Mouse (Mus musculus) kidney, embryonic 15.5 days (tissue): Measurements from ENCODE around the gene Eif3i. TPM values are rescaled to one million over a fixed set of nuclear protein-coding genes. Genes with fewer than 3 reads are reported as not detected.
"Not testable (repeated sequence)": the region's sequence is repeated elsewhere in the genome, so short reads cannot be mapped to it uniquely, and the experiment has no call there.

ENCODE experiments used
- ATAC-seq: fragments of 200-750 bp; cut with Nextera tagmentation; replicated peaks from 2 replicates; pipeline ENCODE4 v1.8.0; 2017; ENCODE audit warnings: moderate TSS enrichment; ENCODE audit not compliant: low FRiP score
- H3K27ac ChIP-seq: fragments of 300-500 bp; sonication (generic); 2 replicates; pipeline ENCODE4 v1.5.1; 2015; ENCODE audit warnings: mild to moderate bottlenecking, inconsistent platforms
- H3K27me3 ChIP-seq: fragments of 300-500 bp; sonication (generic); 2 replicates; pipeline ENCODE4 v1.6.1; 2015; ENCODE audit warnings: inconsistent platforms
- H3K36me3 ChIP-seq: fragments of 300-500 bp; sonication (generic); 2 replicates; pipeline ENCODE4 v1.6.1; 2015; ENCODE audit warnings: inconsistent platforms
- H3K4me1 ChIP-seq: fragments of 300-500 bp; sonication (generic); 2 replicates; pipeline ENCODE4 v1.6.1; 2015; ENCODE audit warnings: inconsistent platforms
- H3K4me2 ChIP-seq: fragments of 300-500 bp; sonication (generic); 2 replicates; pipeline ENCODE4 v1.6.1; 2015; ENCODE audit warnings: moderate library complexity, mild to moderate bottlenecking, inconsistent platforms
- H3K4me3 ChIP-seq: fragments of 300-500 bp; sonication (generic); replicated peaks from 2 replicates; pipeline ENCODE4 v1.5.1; 2015; ENCODE audit warnings: mild to moderate bottlenecking, inconsistent platforms
- H3K9ac ChIP-seq: fragments of 300-500 bp; sonication (generic); 2 replicates; pipeline ENCODE4 v1.6.1; 2015; ENCODE audit warnings: mild to moderate bottlenecking, inconsistent platforms
- H3K9me3 ChIP-seq: fragments of 300-500 bp; sonication (generic); replicated peaks from 2 replicates; pipeline ENCODE4 v1.6.1; 2016; ENCODE audit warnings: inconsistent platforms
- WGBS: fragments of 180-500 bp; shearing (Covaris S2); methylation state at CpG from one replicate; pipeline ENCODE4 v1.1.7; 2015; ENCODE audit warnings: mixed read lengths; 5-methylcytosine and 5-hydroxymethylcytosine counted together
- polyA plus RNA-seq: library from polyadenylated mRNA; unstranded; fragments of >200 nt; fragmentation: Nextera tagmentation; extraction: Ambion mirVana; gene quantifications from 2 replicates; pipeline ENCODE4 v1.2.1, GENCODE M21; 2015

The Eif3i gene
- polyA plus RNA-seq, 1 experiment from 2014 or later: 287 TPM

GRCm38 (mm10) chr4:129570028-129570427 lies 30.4 kb downstream of the Eif3i start:
- 82% methylated on average over 6 of the region's 6 CpGs for WGBS
- Histone ChIP-seq H3K27ac (no peak overlapping the region), H3K4me1 (peaks cover 2% of the 10 kb centered on the region), H3K36me3 (no peaks in the 10 kb centered on the region), H3K27me3 (no peaks in the 10 kb centered on the region), H3K4me3 (no peak overlapping the region), H3K9ac (no peak overlapping the region), H3K9me3 (no peaks in the 10 kb centered on the region), H3K4me2 (no peak overlapping the region)
- no peak for ATAC-seq

GRCm38 (mm10) chr4:129568366-129568765 lies 32.1 kb downstream of the Eif3i start:
- Histone ChIP-seq H3K4me2 (no peak overlapping the region), H3K36me3 (no peaks in the 10 kb centered on the region), H3K27ac (no peak overlapping the region), H3K9ac (no peak overlapping the region), H3K4me1 (peaks cover 9% of the 10 kb centered on the region), H3K4me3 (no peak overlapping the region), H3K9me3 (no peaks in the 10 kb centered on the region), H3K27me3 (no peaks in the 10 kb centered on the region)
- no peak for ATAC-seq
- WGBS: 90% methylated on average over 7 of the region's 7 CpGs

GRCm38 (mm10) chr4:129565139-129565538 lies 35.3 kb downstream of the Eif3i start:
- H3K9me3 ChIP-seq: no peaks in the 10 kb centered on the region
- H3K4me2 ChIP-seq: no peak overlapping the region
- H3K4me1 ChIP-seq: peaks cover 11% of the 10 kb centered on the region
- H3K27me3 ChIP-seq: no peaks in the 10 kb centered on the region
- H3K9ac ChIP-seq: no peak overlapping the region
- WGBS: 86% methylated on average over 6 of the region's 6 CpGs
- H3K27ac ChIP-seq: no peak overlapping the region
- H3K4me3 ChIP-seq: no peak overlapping the region
- no peak for ATAC-seq
- H3K36me3 ChIP-seq: no peaks in the 10 kb centered on the region

- WGBS: 11% methylated on average over 8 of the region's 8 CpGs
- peak; percentile 83 for ATAC-seq
- Histone ChIP-seq H3K36me3 (no peaks in the 10 kb centered on the region), H3K9me3 (no peaks in the 10 kb centered on the region), H3K4me2 (no peak overlapping the region), H3K4me1 (peaks cover 11% of the 10 kb centered on the region), H3K27ac (peak overlapping the region; percentile 42; the same call in 1 of the 2 replicates), H3K9ac (no peak overlapping the region), H3K4me3 (no peak overlapping the region), H3K27me3 (no peaks in the 10 kb centered on the region)
Observed at GRCm38 (mm10) chr4:129563718-129564117, 36.7 kb downstream of the Eif3i start.

- Histone ChIP-seq H3K9me3 (no peaks in the 10 kb centered on the region), H3K4me2 (no peak overlapping the region), H3K4me3 (no peak overlapping the region), H3K27ac (no peak overlapping the region), H3K36me3 (no peaks in the 10 kb centered on the region), H3K4me1 (peaks cover 30% of the 10 kb centered on the region), H3K27me3 (no peaks in the 10 kb centered on the region), H3K9ac (no peak overlapping the region)
- no peak for ATAC-seq
- WGBS: 83% methylated on average over 5 of the region's 5 CpGs
Observed at GRCm38 (mm10) chr4:129561184-129561583, 39.3 kb downstream of the Eif3i start.

- Histone ChIP-seq H3K4me3 (no peak overlapping the region), H3K4me1 (peaks cover 33% of the 10 kb centered on the region), H3K27me3 (no peaks in the 10 kb centered on the region), H3K27ac (no peak overlapping the region), H3K9ac (no peak overlapping the region), H3K36me3 (no peaks in the 10 kb centered on the region), H3K4me2 (no peak overlapping the region), H3K9me3 (no peaks in the 10 kb centered on the region)
- 82% methylated on average over 12 of the region's 12 CpGs for WGBS
- no peak for ATAC-seq
Observed at GRCm38 (mm10) chr4:129558321-129558955, 42.0 kb downstream of the Eif3i start.

GRCm38 (mm10) chr4:129557256-129557808 lies 43.1 kb downstream of the Eif3i start:
- Histone ChIP-seq H3K27me3 (no peaks in the 10 kb centered on the region), H3K9ac (peak overlapping the region; percentile 57; the same call in 1 of the 2 replicates), H3K4me2 (peak overlapping the region; percentile 73; the same call in 1 of the 2 replicates), H3K27ac (peak overlapping the region; percentile 86), H3K4me3 (no peak overlapping the region; the same call in 1 of the 2 replicates), H3K36me3 (no peaks in the 10 kb centered on the region), H3K4me1 (peaks cover 30% of the 10 kb centered on the region), H3K9me3 (no peaks in the 10 kb centered on the region)
- ATAC-seq: 0 out of 2 replicates have a peak, but pooled peaks have one; percentile 9
- 48% methylated on average over 9 of the region's 9 CpGs for WGBS

- Histone ChIP-seq H3K4me2 (peak overlapping the region; percentile 73), H3K27me3 (no peaks in the 10 kb centered on the region), H3K36me3 (no peaks in the 10 kb centered on the region), H3K4me3 (peak overlapping the region; percentile 59), H3K27ac (peak overlapping the region; percentile 86), H3K9ac (peak overlapping the region; percentile 57), H3K9me3 (no peaks in the 10 kb centered on the region), H3K4me1 (peaks cover 30% of the 10 kb centered on the region)
- ATAC-seq: peak; percentile 75
- 9% methylated on average over 33 of the region's 33 CpGs for WGBS
Observed at GRCm38 (mm10) chr4:129556532-129557223, 43.8 kb downstream of the Eif3i start.

- Histone ChIP-seq H3K4me3 (peak overlapping the region; percentile 59), H3K36me3 (no peaks in the 10 kb centered on the region), H3K4me2 (peak overlapping the region; percentile 73), H3K27ac (peak overlapping the region; percentile 86), H3K27me3 (no peaks in the 10 kb centered on the region), H3K9me3 (no peaks in the 10 kb centered on the region), H3K4me1 (peaks cover 30% of the 10 kb centered on the region), H3K9ac (peak overlapping the region; percentile 57)
- 0% methylated on average over 24 of the region's 24 CpGs for WGBS
- ATAC-seq: peak; percentile 66
Observed at GRCm38 (mm10) chr4:129555862-129556531, 44.5 kb downstream of the Eif3i start.

- Histone ChIP-seq H3K9ac (peak overlapping the region; percentile 57), H3K4me1 (peaks cover 30% of the 10 kb centered on the region), H3K9me3 (no peaks in the 10 kb centered on the region), H3K27ac (peak overlapping the region; percentile 86), H3K4me2 (peak overlapping the region; percentile 73), H3K4me3 (peak overlapping the region; percentile 59), H3K36me3 (no peaks in the 10 kb centered on the region), H3K27me3 (no peaks in the 10 kb centered on the region)
- ATAC-seq: peak; percentile 52
- WGBS: 2% methylated on average over 16 of the region's 16 CpGs
Observed at GRCm38 (mm10) chr4:129555421-129555861, 45.0 kb downstream of the Eif3i start.

- not testable (repeated sequence) for H3K36me3 ChIP-seq, H3K4me2 ChIP-seq, H3K27me3 ChIP-seq, H3K9ac ChIP-seq, H3K27ac ChIP-seq, H3K9me3 ChIP-seq, H3K4me3 ChIP-seq, ATAC-seq
- 91% methylated on average over 6 of the region's 6 CpGs for WGBS
- H3K4me1 ChIP-seq: peaks cover 33% of the 10 kb centered on the region
Observed at GRCm38 (mm10) chr4:129554512-129554911, 45.9 kb downstream of the Eif3i start.

- Histone ChIP-seq H3K4me1 (peaks cover 7% of the 10 kb centered on the region), H3K9me3 (no peaks in the 10 kb centered on the region), H3K4me2 (no peak overlapping the region), H3K4me3 (no peak overlapping the region), H3K9ac (no peak overlapping the region), H3K27ac (no peak overlapping the region), H3K36me3 (no peaks in the 10 kb centered on the region), H3K27me3 (no peaks in the 10 kb centered on the region)
- ATAC-seq: no peak
- WGBS: 55% methylated on average over 1 of the region's 1 CpGs
Observed at GRCm38 (mm10) chr4:129550295-129550694, 50.2 kb downstream of the Eif3i start.
